Mouse (Mus musculus) ES-Bruce4 (cell line): ENCODE results near the gene Ndrg4.

ENCODE experiments used
- CTCF ChIP-seq: IDR thresholded peaks from one replicate; pipeline ENCODE4 v1.8.1; 2011; ENCODE audit warnings: low read depth, low read length
- POLR2A ChIP-seq: IDR thresholded peaks from one replicate; pipeline ENCODE4 v1.8.1; 2011; ENCODE audit warnings: low read length; ENCODE audit not compliant: insufficient read depth

DNA sequence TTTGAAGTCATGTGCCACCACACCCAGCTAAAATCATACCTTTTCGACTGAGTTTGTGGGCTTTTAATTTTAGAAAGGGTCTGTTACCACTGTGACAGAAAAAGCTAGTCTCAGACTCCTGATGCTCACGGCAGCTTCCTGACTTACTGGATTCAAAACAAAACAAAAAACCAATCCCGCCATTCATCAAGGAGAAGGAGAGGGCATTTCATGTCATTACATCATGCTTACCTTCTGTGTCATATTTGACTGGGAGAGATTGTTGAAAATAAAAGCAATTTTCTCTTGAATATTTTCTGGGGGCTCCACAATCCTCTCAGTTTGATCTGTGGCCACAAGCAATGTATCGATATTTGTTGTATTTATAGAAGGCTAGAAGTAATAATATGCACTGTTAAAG, 71.2 kb downstream of the Ndrg4 start:
- TF ChIP-seq POLR2A (no peak), CTCF (no peak)
